Mouse (Mus musculus): ENCODE measurements around the gene Phf21b.

DNA sequence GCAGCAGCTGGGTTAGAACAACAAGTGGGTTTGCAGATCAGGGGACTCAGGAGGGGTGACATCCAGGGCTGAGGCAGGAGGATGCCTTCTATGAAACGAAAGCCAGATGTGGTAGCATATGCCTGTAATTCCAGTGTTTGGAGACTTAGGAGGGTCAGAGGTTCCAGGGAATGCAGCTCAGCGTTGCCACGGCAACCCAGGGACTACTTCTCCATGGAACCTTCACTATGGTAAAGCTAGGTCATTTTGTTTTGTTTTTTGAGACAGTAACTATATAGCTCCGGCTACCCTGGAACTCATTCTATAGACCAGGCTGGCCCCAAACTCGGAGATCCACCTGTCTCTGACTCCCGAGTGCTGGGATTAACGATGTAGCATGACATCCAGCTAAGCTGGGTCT is 117.6 kb downstream of the Phf21b start:
- TF ChIP-seq TAL1 (IDR thresholded peaks at IDR 0.05; ENCODE audit: low read length) (no peak), GATA1 (IDR thresholded peaks at IDR 0.05; ENCODE audit: low read length) (no peak)
